Mouse (Mus musculus) heart, embryonic 10.5 days (tissue): ENCODE measurements around the gene Slc24a3. TPM values are rescaled to one million over a fixed set of nuclear protein-coding genes. Genes with fewer than 3 reads are reported as not detected.

ENCODE experiments used
- DNase-seq: peaks from one replicate; pipeline ENCODE4 v3.0.0-alpha.2; 2017; ENCODE audit warnings: low spot score
- H3K27ac ChIP-seq: fragments of 300-500 bp; sonication (generic); 2 replicates; pipeline ENCODE4 v1.5.1; 2016; ENCODE audit warnings: mild to moderate bottlenecking
- H3K27me3 ChIP-seq: fragments of 300-500 bp; sonication (generic); 2 replicates; pipeline ENCODE4 v1.6.1; 2016; ENCODE audit warnings: mild to moderate bottlenecking; ENCODE audit not compliant: poor library complexity, insufficient read depth, severe bottlenecking
- H3K36me3 ChIP-seq: fragments of 300-500 bp; sonication (generic); 2 replicates; pipeline ENCODE4 v1.6.1; 2016; ENCODE audit warnings: mild to moderate bottlenecking, moderate library complexity
- H3K4me1 ChIP-seq: fragments of 300-500 bp; sonication (generic); 2 replicates; pipeline ENCODE4 v1.6.1; 2016; ENCODE audit warnings: mild to moderate bottlenecking
- H3K4me3 ChIP-seq: fragments of 300-500 bp; sonication (generic); 2 replicates; pipeline ENCODE4 v1.5.1; 2016; ENCODE audit warnings: mild to moderate bottlenecking, moderate library complexity
- H3K9me3 ChIP-seq: fragments of 300-500 bp; sonication (generic); 2 replicates; pipeline ENCODE4 v1.6.1; 2016; ENCODE audit warnings: mild to moderate bottlenecking, moderate library complexity
- WGBS: fragments of 180-500 bp; shearing (Covaris S2); methylation state at CpG from one replicate; pipeline ENCODE4 v1.1.7; 2016; 5-methylcytosine and 5-hydroxymethylcytosine counted together
- polyA plus RNA-seq: library from polyadenylated mRNA; unstranded; fragments of >200 nt; fragmentation: Nextera tagmentation; extraction: Ambion mirVana; gene quantifications from 2 replicates; pipeline ENCODE4 v1.2.1, GENCODE M21; 2016

Gene Slc24a3
- polyA plus RNA-seq, 1 experiment from 2014 or later, result 2.2 TPM

GRCm38 (mm10) chr2:145167051-145167663 lies 397 bp upstream of the Slc24a3 start:
- Histone ChIP-seq H3K4me1 (peaks cover 13% of the 10 kb centered on the region; the same call in 1 of the 2 replicates), H3K27ac (peak overlapping the region; percentile 90), H3K9me3 (no peaks in the 10 kb centered on the region), H3K4me3 (peak overlapping the region; percentile 85), H3K36me3 (no peaks in the 10 kb centered on the region), H3K27me3 (peaks cover 10% of the 10 kb centered on the region; the same call in 1 of the 2 replicates)
- WGBS, result 2% methylated on average over 38 of the region's 38 CpGs
- peak; percentile 84 for DNase-seq

- peak overlapping the region; percentile 90 for H3K27ac ChIP-seq
- peaks cover 13% of the 10 kb centered on the region; the same call in 1 of the 2 replicates for H3K4me1 ChIP-seq
- no peaks in the 10 kb centered on the region for H3K36me3 ChIP-seq
- no peaks in the 10 kb centered on the region for H3K9me3 ChIP-seq
- peaks cover 10% of the 10 kb centered on the region; the same call in 1 of the 2 replicates for H3K27me3 ChIP-seq
- no peak for DNase-seq
- WGBS, result 9% methylated on average over 10 of the region's 10 CpGs
- peak overlapping the region; percentile 85 for H3K4me3 ChIP-seq
These were observed 934 bp downstream of the Slc24a3 start for GRCm38 (mm10) chr2:145168405-145168971.

- peaks cover 5% of the 10 kb centered on the region; the same call in 1 of the 2 replicates for H3K4me1 ChIP-seq
- 81% methylated on average over 4 of the region's 4 CpGs for WGBS
- no peaks in the 10 kb centered on the region for H3K9me3 ChIP-seq
- H3K36me3 ChIP-seq, result no peaks in the 10 kb centered on the region
- peak; percentile 2 for DNase-seq
- H3K4me3 ChIP-seq, result no peak overlapping the region
- H3K27me3 ChIP-seq, result peaks cover 10% of the 10 kb centered on the region; the same call in 1 of the 2 replicates
- H3K27ac ChIP-seq, result no peak overlapping the region
These were observed 5.6 kb downstream of the Slc24a3 start for GRCm38 (mm10) chr2:145172978-145173655.

GRCm38 (mm10) chr2:145175036-145175435 lies 7.5 kb downstream of the Slc24a3 start:
- H3K27me3 ChIP-seq, result no peaks in the 10 kb centered on the region
- H3K4me1 ChIP-seq, result no peaks in the 10 kb centered on the region
- H3K36me3 ChIP-seq, result no peaks in the 10 kb centered on the region
- no peaks in the 10 kb centered on the region for H3K9me3 ChIP-seq
- peak; percentile 71 for DNase-seq
- H3K4me3 ChIP-seq, result no peak overlapping the region
- no peak overlapping the region for H3K27ac ChIP-seq
- 82% methylated on average over 7 of the region's 7 CpGs for WGBS

GRCm38 (mm10) chr2:145182410-145182809 lies 14.9 kb downstream of the Slc24a3 start:
- H3K27ac ChIP-seq, result no peak overlapping the region

GRCm38 (mm10) chr2:145188828-145189227 lies 21.3 kb downstream of the Slc24a3 start:
- Histone ChIP-seq H3K36me3 (no peaks in the 10 kb centered on the region), H3K27ac (no peak overlapping the region), H3K4me1 (no peaks in the 10 kb centered on the region), H3K4me3 (no peak overlapping the region), H3K27me3 (no peaks in the 10 kb centered on the region), H3K9me3 (no peaks in the 10 kb centered on the region)
- 75% methylated on average over 2 of the region's 2 CpGs for WGBS
- no peak for DNase-seq

More at GRCm38 (mm10) chr2:145182410-145182809, 14.9 kb downstream of the Slc24a3 start:
- WGBS, result 80% methylated on average over 8 of the region's 8 CpGs
- no peaks in the 10 kb centered on the region for H3K9me3 ChIP-seq
- no peaks in the 10 kb centered on the region for H3K27me3 ChIP-seq
- no peaks in the 10 kb centered on the region for H3K36me3 ChIP-seq
- DNase-seq, result no peak
- no peaks in the 10 kb centered on the region for H3K4me1 ChIP-seq
- H3K4me3 ChIP-seq, result no peak overlapping the region

GRCm38 (mm10) chr2:145196043-145196442 lies 28.5 kb downstream of the Slc24a3 start:
- H3K4me3 ChIP-seq, result no peak overlapping the region
- H3K9me3 ChIP-seq, result no peaks in the 10 kb centered on the region
- H3K36me3 ChIP-seq, result no peaks in the 10 kb centered on the region
- 69% methylated on average over 3 of the region's 3 CpGs for WGBS
- peaks cover 7% of the 10 kb centered on the region; the same call in 1 of the 2 replicates for H3K4me1 ChIP-seq
- H3K27me3 ChIP-seq, result no peaks in the 10 kb centered on the region
- no peak overlapping the region for H3K27ac ChIP-seq
- DNase-seq, result no peak

GRCm38 (mm10) chr2:145196501-145197042 lies 29.0 kb downstream of the Slc24a3 start:
- Histone ChIP-seq H3K4me1 (peaks cover 7% of the 10 kb centered on the region; the same call in 1 of the 2 replicates), H3K27me3 (no peaks in the 10 kb centered on the region), H3K27ac (no peak overlapping the region), H3K4me3 (no peak overlapping the region), H3K36me3 (no peaks in the 10 kb centered on the region), H3K9me3 (no peaks in the 10 kb centered on the region)
- no peak for DNase-seq
- 88% methylated on average over 7 of the region's 7 CpGs for WGBS

GRCm38 (mm10) chr2:145197076-145197475 lies 29.5 kb downstream of the Slc24a3 start:
- Histone ChIP-seq H3K36me3 (no peaks in the 10 kb centered on the region), H3K27ac (no peak overlapping the region), H3K4me1 (peaks cover 7% of the 10 kb centered on the region; the same call in 1 of the 2 replicates), H3K27me3 (no peaks in the 10 kb centered on the region), H3K9me3 (no peaks in the 10 kb centered on the region), H3K4me3 (no peak overlapping the region)
- no peak for DNase-seq
- 89% methylated on average over 4 of the region's 4 CpGs for WGBS

GRCm38 (mm10) chr2:145213587-145213986 lies 46.0 kb downstream of the Slc24a3 start:
- Histone ChIP-seq H3K9me3 (no peaks in the 10 kb centered on the region), H3K4me3 (no peak overlapping the region), H3K27ac (no peak overlapping the region), H3K27me3 (no peaks in the 10 kb centered on the region), H3K36me3 (no peaks in the 10 kb centered on the region), H3K4me1 (no peaks in the 10 kb centered on the region)
- DNase-seq, result peak; percentile 54
- 92% methylated on average over 11 of the region's 11 CpGs for WGBS

GRCm38 (mm10) chr2:145214086-145214831 lies 46.7 kb downstream of the Slc24a3 start:
- no peaks in the 10 kb centered on the region for H3K4me1 ChIP-seq

GRCm38 (mm10) chr2:145216580-145216979 lies 49.0 kb downstream of the Slc24a3 start:
- Histone ChIP-seq H3K27ac (no peak overlapping the region), H3K36me3 (no peaks in the 10 kb centered on the region), H3K4me1 (no peaks in the 10 kb centered on the region), H3K4me3 (no peak overlapping the region), H3K9me3 (no peaks in the 10 kb centered on the region), H3K27me3 (no peaks in the 10 kb centered on the region)
- 60% methylated on average over 2 of the region's 2 CpGs for WGBS
- peak; percentile 22 for DNase-seq

More at GRCm38 (mm10) chr2:145214086-145214831, 46.7 kb downstream of the Slc24a3 start:
- DNase-seq, result no peak
- Histone ChIP-seq H3K9me3 (no peaks in the 10 kb centered on the region), H3K4me3 (no peak overlapping the region), H3K27ac (no peak overlapping the region), H3K27me3 (no peaks in the 10 kb centered on the region), H3K36me3 (no peaks in the 10 kb centered on the region)
- WGBS, result 88% methylated on average over 8 of the region's 8 CpGs
